Mouse (Mus musculus) thymus, adult 2 months (tissue): ENCODE measurements around the gene Ppox.

Experiments used
- CTCF ChIP-seq: fragments of 200-500 bp; IDR thresholded peaks from 2 replicates; pipeline ENCODE4 v1.5.1; 2012; ENCODE audit warnings: mild to moderate bottlenecking, control low read depth, low read length, moderate library complexity, borderline replicate concordance; ENCODE audit not compliant: control insufficient read depth, poor library complexity, insufficient read depth; ENCODE audit errors: extremely low read depth
- POLR2A ChIP-seq: fragments of 200-500 bp; IDR thresholded peaks from 2 replicates; pipeline ENCODE4 v1.6.1; 2012; ENCODE audit warnings: mild to moderate bottlenecking, low read length, control low read depth, moderate library complexity; ENCODE audit not compliant: control insufficient read depth, poor library complexity, insufficient read depth; ENCODE audit errors: extremely low read depth

DNA sequence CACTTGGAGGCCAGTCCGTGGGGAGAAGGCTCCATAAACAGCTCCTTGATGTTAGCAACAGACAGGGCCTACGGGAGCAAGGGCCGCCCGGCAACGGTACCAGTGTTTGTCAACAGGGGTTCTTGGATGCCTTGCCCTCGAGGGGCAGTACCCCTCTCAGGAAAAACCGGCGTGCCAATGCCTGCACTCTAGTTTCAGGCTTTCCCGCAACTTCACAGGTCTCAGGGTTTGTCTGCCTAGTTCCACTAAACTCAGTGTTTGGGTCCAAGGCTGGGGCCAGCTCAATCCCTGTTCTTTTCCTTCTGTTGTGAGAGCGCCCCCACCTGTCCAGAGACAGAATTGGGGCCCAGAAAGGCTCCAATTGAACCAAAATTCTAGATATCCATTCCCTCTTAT, 540 bp upstream of the Ppox start:
- no peak for TF ChIP-seq POLR2A
- TF ChIP-seq CTCF, result 0 out of 2 replicates have a peak, but pooled peaks have one; percentile 71
